16 mouse cellular contexts compared by ENCODE assay signal in genomic region chr11:120620195-120620594, GRCm38 (mm10).
"Had no signal": no experiment of that assay in that cellular context is flagged by ENCODE, and none has a peak within 500 bp of the region (broad histone marks: within the 10 kb centered on the region; RNA-seq: fewer than 3 reads in every experiment).

No protein-coding gene starts in this region.

- DNase-seq: kidney, adult 2 months; kidney, postnatal 14 days; lung, embryonic 14.5 days; lung, postnatal 10 days; lung, postnatal 4 days; right cerebral cortex, adult 18-20 months; right cerebral cortex, postnatal 25 days; thymus, adult 18-20 months; thymus, postnatal 14 days had no signal

- H3K4me3 ChIP-seq: kidney, embryonic 15.5 days; left cerebral cortex, adult 2 months; limb, embryonic 15.5 days; liver, embryonic 12.5 days; midbrain, embryonic 13.5 days; myocyte; neural tube, embryonic 15.5 days had no signal

- H3K27me3 ChIP-seq: kidney, embryonic 15.5 days; limb, embryonic 15.5 days; liver, embryonic 12.5 days; midbrain, embryonic 13.5 days; neural tube, embryonic 15.5 days had no signal

- H3K27ac ChIP-seq: kidney, embryonic 15.5 days; left cerebral cortex, adult 2 months; limb, embryonic 15.5 days; liver, embryonic 12.5 days; midbrain, embryonic 13.5 days; neural tube, embryonic 15.5 days had no signal
